ENCODE assay signal across 8 mouse cellular contexts in the genomic region with DNA sequence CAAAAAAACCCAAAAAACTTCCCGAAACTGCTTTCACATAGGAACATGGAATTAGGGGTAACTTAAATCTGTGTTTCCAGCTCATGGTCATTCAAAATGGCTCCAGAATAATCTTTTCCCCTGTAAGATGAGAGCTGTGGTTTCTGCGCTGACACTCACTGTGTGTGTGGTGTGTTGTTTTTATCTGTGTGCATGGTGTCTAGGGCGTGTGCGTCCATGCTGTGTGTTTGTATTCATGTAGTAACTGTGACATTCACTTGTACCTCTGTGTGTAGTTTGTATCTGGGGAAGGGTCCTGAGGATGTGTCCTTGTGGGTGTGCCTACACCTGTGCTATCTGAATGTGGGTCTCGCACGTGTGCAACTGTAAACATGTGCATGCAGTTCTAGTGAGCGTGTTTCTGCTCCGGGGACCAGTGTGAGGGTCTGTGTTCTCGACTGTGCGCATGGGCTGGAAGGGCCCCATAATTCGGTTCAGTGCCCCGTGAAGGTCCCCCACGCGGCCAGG. TPM values are rescaled to one million over a fixed set of nuclear protein-coding genes. Genes with fewer than 3 reads are reported as not detected.
DNase-seq lines count a peak whose midpoint lies in the region; ATAC-seq and TF ChIP-seq lines count a peak whose summit lies in the region.

No protein-coding gene starts in this region.

- WGBS in heart, embryonic 14.5 days, result 38% methylated on average over 14 of the region's 14 CpGs
- WGBS in forebrain, embryonic 15.5 days, result 29% methylated on average over 14 of the region's 14 CpGs

- DNase-seq in heart, adult 9 months (ENCODE audit: low spot score in 2 of 2), result no peak
- DNase-seq in ES-E14 (ENCODE audit: low read depth, low spot score), result no peak
- no peak for DNase-seq in Muller cell, postnatal 12 days (ENCODE audit: inconsistent ontology term)
- no peak for DNase-seq in gastrocnemius, postnatal 4 days (ENCODE audit: low spot score in 2 of 2)
- DNase-seq in layer of hippocampus, adult 8-10 months (ENCODE audit: low spot score in 2 of 2), result no peak

- no peaks in the 10 kb centered on the region for H3K27me3 ChIP-seq in heart, embryonic 14.5 days (ENCODE audit: control insufficient read depth, insufficient read depth, low read length)
- peaks cover 13% of the 10 kb centered on the region; the same call in 1 of the 2 replicates for H3K27me3 ChIP-seq in forebrain, embryonic 15.5 days

- no peak overlapping the region for H3K27ac ChIP-seq in heart, embryonic 14.5 days (replicated peaks in 1 of 2; ENCODE audit: control insufficient read depth in 1 of 2, insufficient read depth in 1 of 2, low read depth in 2 of 2, low read length in 2 of 2)
- H3K27ac ChIP-seq in ES-E14 (ENCODE audit: insufficient read depth, low read depth, low read length, poor library complexity, severe bottlenecking), result no peak overlapping the region
- H3K27ac ChIP-seq in forebrain, embryonic 15.5 days (replicated peaks), result peak overlapping the region; percentile 60; the same call in 1 of the 2 replicates

- in situ Hi-C loops in ES-E14 (cut with MboI; ENCODE audit: low sequenced_read_pairs in 2 of 2, unreplicated experiment in 2 of 2), result no loop called here

- peak overlapping the region; percentile 75 to 81 for H3K4me3 ChIP-seq in heart, embryonic 14.5 days (ENCODE audit: control insufficient read depth in 1 of 2, insufficient read depth in 1 of 2, low read depth in 1 of 2, low read length in 2 of 2)
- peak overlapping the region; percentile 27 to 69; a peak in 3 of 4 replicates for H3K4me3 ChIP-seq in ES-E14 (ENCODE audit: insufficient read depth in 1 of 2, low read depth in 1 of 2, low read length in 2 of 2, poor library complexity in 1 of 2, severe bottlenecking in 1 of 2)
- H3K4me3 ChIP-seq in forebrain, embryonic 15.5 days, result peak overlapping the region; percentile 65

- no peaks in the 10 kb centered on the region for H3K9me3 ChIP-seq in heart, embryonic 14.5 days (ENCODE audit: control insufficient read depth, low read length)
- no peaks in the 10 kb centered on the region for H3K9me3 ChIP-seq in ES-E14 (ENCODE audit: control insufficient read depth, insufficient read depth, low read depth, low read length)
- no peaks in the 10 kb centered on the region for H3K9me3 ChIP-seq in forebrain, embryonic 15.5 days

- H3K4me2 ChIP-seq in heart, embryonic 14.5 days (ENCODE audit: low read length), result peak overlapping the region; percentile 94
- peak overlapping the region; percentile 95 for H3K4me2 ChIP-seq in forebrain, embryonic 15.5 days (replicated peaks)

- no peaks in the 10 kb centered on the region for H3K36me3 ChIP-seq in heart, embryonic 14.5 days (ENCODE audit: control insufficient read depth, insufficient read depth, low read length)
- H3K36me3 ChIP-seq in ES-E14 (ENCODE audit: control insufficient read depth, insufficient read depth, low read length, poor library complexity, severe bottlenecking), result no peaks in the 10 kb centered on the region
- no peaks in the 10 kb centered on the region for H3K36me3 ChIP-seq in forebrain, embryonic 15.5 days

- H3K9ac ChIP-seq in heart, embryonic 14.5 days (ENCODE audit: low read length), result peak overlapping the region; percentile 80
- H3K9ac ChIP-seq in ES-E14 (ENCODE audit: insufficient read depth, low read depth, low read length, poor library complexity, severe bottlenecking), result peak overlapping the region; percentile 61; the same call in 1 of the 2 replicates
- H3K9ac ChIP-seq in forebrain, embryonic 15.5 days (replicated peaks), result peak overlapping the region; percentile 56

- H3K4me1 ChIP-seq in heart, embryonic 14.5 days (ENCODE audit: control insufficient read depth in 2 of 2, insufficient read depth in 2 of 2, low read length in 2 of 2), result 0 out of 4 replicates have a peak, but pooled peaks cover 0 to 2% of the 10 kb centered on the region in 2 experiments
- H3K4me1 ChIP-seq in ES-E14 (ENCODE audit: control insufficient read depth in 2 of 2, insufficient read depth in 2 of 2, low read length in 2 of 2, poor library complexity in 1 of 2), result peaks cover 0 to 2% of the 10 kb centered on the region in 2 experiments; a peak in 1 of 4 replicates
- H3K4me1 ChIP-seq in forebrain, embryonic 15.5 days, result peaks cover 12% of the 10 kb centered on the region

- ATAC-seq in heart, embryonic 14.5 days (ENCODE audit: insufficient number of reproducible peaks, insufficient read depth, low FRiP score, low read depth), result peak; percentile 41; the same call in 1 of the 2 replicates
- peak; percentile 80 for ATAC-seq in forebrain, embryonic 15.5 days (replicated peaks)
- ATAC-seq in megakaryocyte progenitor cell, adult 5-6 weeks (replicated peaks; ENCODE audit: poor library complexity), result peak; percentile 20; the same call in 1 of the 2 replicates

TF ChIP-seq in ES-E14, 5 proteins besides CTCF, POLR2A, EP300 and RAD21:
- TF ChIP-seq CHD2 (IDR thresholded peaks at IDR 0.05; ENCODE audit: low read depth, low read length) (no peak), ZNF384 (IDR thresholded peaks at IDR 0.05; ENCODE audit: low read depth, low read length) (no peak), ZC3H11A (IDR thresholded peaks at IDR 0.05; ENCODE audit: borderline replicate concordance, low read depth, low read length) (no peak), MAFK (IDR thresholded peaks at IDR 0.05; ENCODE audit: insufficient read depth, low read depth, low read length) (no peak), HCFC1 (IDR thresholded peaks at IDR 0.05; ENCODE audit: borderline replicate concordance, insufficient read depth, low read length) (no peak)

RNA-seq across cellular contexts. Expression of a gene that starts 0.4 kb away (rescaled TPM):
- polyA plus RNA-seq in heart, embryonic 14.5 days (2014; fragmentation: Nextera tagmentation; extraction: Ambion mirVana), result 25.9 and 28.7 TPM in 2 replicates
- total RNA-seq in ES-E14 (2012; rRNA removed), result 7.8 and 8.4 TPM in 2 replicates
- polyA plus RNA-seq in forebrain, embryonic 15.5 days (2015; fragmentation: Nextera tagmentation; extraction: Ambion mirVana), result 24.9 and 25.0 TPM in 2 replicates
- 1.7 and 1.9 TPM in 2 replicates for total RNA-seq in megakaryocyte progenitor cell, adult 5-6 weeks (2015)
- total RNA-seq in megakaryocyte progenitor cell, adult 5-6 weeks (2017), result 1.6 and 2.7 TPM in 2 replicates
- 10 to 100 TPM; 70.3 to 74.3 TPM for total RNA-seq in gastrocnemius, postnatal 4 days (2021)
- total RNA-seq in layer of hippocampus, adult 8-10 months (2022), result 100 to 1,000 TPM; 162 to 167 (median 167) TPM

Comparison
In these comparisons a context has a peak if more than half of its experiments do, and no peak if none do; other contexts are left out.
1. ATAC-seq: peak in every context shown above with its lines; median percentile 80 in forebrain, embryonic 15.5 days; 41 in heart, embryonic 14.5 days; 20 in megakaryocyte progenitor cell, adult 5-6 weeks.